Mouse (Mus musculus) neural tube, embryonic 11.5 days (tissue): ENCODE measurements around the gene Magea4. TPM values are rescaled to one million over a fixed set of nuclear protein-coding genes. Genes with fewer than 3 reads are reported as not detected.
A peak's percentile ranks its signal among the peaks of the same experiment; 100 is the strongest.

Experiments used
- ATAC-seq: fragments of 200-750 bp; cut with Nextera tagmentation; 2 replicates; pipeline ENCODE4 v1.8.0; 2017; ENCODE audit warnings: moderate number of reproducible peaks, mild to moderate bottlenecking, moderate TSS enrichment, moderate library complexity; ENCODE audit not compliant: insufficient read depth, low FRiP score, low TSS enrichment
- DNase-seq: peaks from one replicate; pipeline ENCODE4 v3.0.0-alpha.2; 2015; ENCODE audit warnings: low spot score
- H3K27ac ChIP-seq: fragments of 300-500 bp; sonication (generic); 2 replicates; pipeline ENCODE4 v1.5.1; 2014; ENCODE audit warnings: low read depth, mild to moderate bottlenecking, low read length
- H3K27me3 ChIP-seq: fragments of 300-500 bp; sonication (generic); 2 replicates; pipeline ENCODE4 v1.6.1; 2014; ENCODE audit warnings: mild to moderate bottlenecking, low read length, mixed read lengths; ENCODE audit not compliant: control insufficient read depth, insufficient read depth
- H3K36me3 ChIP-seq: fragments of 300-500 bp; sonication (generic); 2 replicates; pipeline ENCODE4 v1.6.1; 2014; ENCODE audit warnings: mild to moderate bottlenecking, low read length, moderate library complexity, mixed read lengths; ENCODE audit not compliant: control insufficient read depth, insufficient read depth
- H3K4me1 ChIP-seq: fragments of 300-500 bp; sonication (generic); 2 replicates; pipeline ENCODE4 v1.6.1; 2014; ENCODE audit warnings: low read length, mixed read lengths; ENCODE audit not compliant: control insufficient read depth, insufficient read depth
- H3K4me2 ChIP-seq: fragments of 300-500 bp; sonication (generic); 2 replicates; pipeline ENCODE4 v1.6.1; 2014; ENCODE audit warnings: low read depth, mild to moderate bottlenecking, moderate library complexity
- H3K4me3 ChIP-seq: fragments of 300-500 bp; sonication (generic); 2 replicates; pipeline ENCODE4 v1.5.1; 2014; ENCODE audit warnings: low read depth, low read length
- H3K9ac ChIP-seq: fragments of 300-500 bp; sonication (generic); 2 replicates; pipeline ENCODE4 v1.6.1; 2014; ENCODE audit warnings: mild to moderate bottlenecking, low read length
- H3K9me3 ChIP-seq: fragments of 300-500 bp; sonication (generic); 2 replicates; pipeline ENCODE4 v1.6.1; 2016; ENCODE audit warnings: low read length; ENCODE audit not compliant: control insufficient read depth
- WGBS: fragments of 180-500 bp; shearing (Covaris S2); extraction: QIAGEN DNeasy Blood & Tissue Kit; methylation state at CpG from one replicate; pipeline ENCODE4 v1.1.7; 2014; 5-methylcytosine and 5-hydroxymethylcytosine counted together
- microRNA counts: library from miRNA; unstranded; fragments of <30 nt; microRNA quantifications from one replicate; lab custom pipeline; 2015
- microRNA-seq: library from miRNA; unstranded; fragments of <30 nt; microRNA quantifications from one replicate; pipeline ENCODE4, GENCODE M21; 2016
- polyA plus RNA-seq: library from polyadenylated mRNA; unstranded; fragments of >200 nt; fragmentation: Nextera tagmentation; extraction: Ambion mirVana; gene quantifications from 2 replicates; pipeline ENCODE4 v1.2.1, GENCODE M21; 2014

Gene Magea4
- polyA plus RNA-seq: not detected in 2 replicates

- no peak for DNase-seq
- no peak within 1 kb of the TSS for H3K27ac ChIP-seq
- H3K4me1 ChIP-seq: no peaks in the 10 kb centered on the region
- no peaks in the 10 kb centered on the region for H3K27me3 ChIP-seq
- WGBS: 92% methylated on average over 2 of the region's 2 CpGs
- no peak within 1 kb of the TSS for H3K4me3 ChIP-seq
- no peaks in the 10 kb centered on the region for H3K9me3 ChIP-seq
- no peak within 1 kb of the TSS for H3K9ac ChIP-seq
- no peaks in the 10 kb centered on the region for H3K36me3 ChIP-seq
- no peak within 1 kb of the TSS for H3K4me2 ChIP-seq
- no peak for ATAC-seq
Measured at GRCm38 (mm10) chrX:72221717-72222116, at the start of gene Magea4. Gene Magea4, plus strand, starts transcription at chrX:72222017.

DNA sequence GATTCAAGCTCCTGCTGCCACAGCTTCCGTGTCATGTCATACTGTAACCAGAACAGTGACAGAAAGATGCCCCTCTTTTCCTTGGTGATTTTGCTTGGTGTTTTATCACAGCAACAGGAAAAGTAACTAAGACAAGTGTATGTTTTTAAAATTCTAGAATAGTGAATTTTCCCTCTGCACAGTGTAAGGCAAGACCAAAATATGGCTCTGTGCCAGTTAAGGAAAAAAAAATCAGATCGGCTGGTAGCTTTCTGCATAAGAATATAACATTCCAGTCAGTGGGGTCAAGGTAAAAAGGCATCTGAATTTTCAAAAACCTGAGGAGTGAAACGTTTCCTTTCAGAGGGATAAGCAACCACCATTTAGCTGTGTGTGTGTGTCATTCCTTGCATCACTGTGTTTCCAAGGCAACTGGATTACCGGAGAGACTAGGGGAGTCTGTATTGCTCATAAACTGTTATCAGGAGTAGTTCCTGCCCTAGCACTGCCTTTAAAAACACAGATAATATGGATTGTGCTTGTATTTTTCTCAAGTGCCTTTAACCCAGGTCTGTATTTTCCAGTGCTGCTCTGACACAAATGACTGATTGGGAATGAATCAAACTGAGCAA is 18.8 kb upstream of the Magea4 start:
- DNase-seq: no peak
- Histone ChIP-seq H3K9ac (no peak overlapping the region), H3K4me3 (no peak overlapping the region), H3K27ac (no peak overlapping the region), H3K27me3 (no peaks in the 10 kb centered on the region), H3K9me3 (no peaks in the 10 kb centered on the region), H3K4me1 (no peaks in the 10 kb centered on the region), H3K36me3 (no peaks in the 10 kb centered on the region), H3K4me2 (no peak overlapping the region)
- no peak for ATAC-seq
- WGBS: 71% methylated on average over 4 of the region's 4 CpGs

DNA sequence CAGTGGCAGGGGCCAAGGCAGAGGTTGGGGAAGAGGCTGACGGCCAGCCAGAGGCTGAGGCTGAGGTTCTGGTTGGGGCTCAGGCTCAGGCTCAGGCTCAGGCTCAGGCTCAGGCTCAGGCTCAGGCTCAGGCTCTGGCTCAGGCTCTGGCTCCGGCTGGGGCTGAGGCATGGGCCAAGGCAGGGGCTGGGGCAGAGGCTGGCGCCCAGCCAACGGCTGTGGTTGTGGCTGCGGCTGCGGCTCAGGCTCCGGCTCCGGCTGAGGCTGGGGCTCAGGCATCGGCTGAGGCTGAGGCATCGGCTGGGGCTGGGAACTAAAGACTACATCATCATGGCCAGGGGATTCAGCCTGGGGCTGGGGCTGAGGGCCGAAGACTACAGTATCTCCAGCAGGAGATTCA is 48.8 kb downstream of the Magea4 start:
- Histone ChIP-seq H3K27ac (no peak overlapping the region), H3K9ac (no peak overlapping the region), H3K27me3 (no peaks in the 10 kb centered on the region), H3K4me3 (no peak overlapping the region), H3K4me2 (no peak overlapping the region), H3K36me3 (no peaks in the 10 kb centered on the region), H3K4me1 (no peaks in the 10 kb centered on the region), H3K9me3 (no peaks in the 10 kb centered on the region)
- no peak for ATAC-seq
- DNase-seq: no peak
- WGBS: 93% methylated on average over 10 of the region's 11 CpGs

MicroRNAs within 50 kb of the gene (microRNA counts, 519-probe panel; counts per million panel counts)
- 171 counts per million, percentile 57 among the panel's probes with 10 or more counts for microRNA mmu-miR-224 (lab: Ali Mortazavi, UCI)
- 171 counts per million, percentile 57 among the panel's probes with 10 or more counts for microRNA mmu-miR-452 (lab: Ali Mortazavi, UCI)

Small RNA genes within 50 kb of the gene (microRNA-seq; reads per million reads assigned to microRNA genes)
- gene Mir224 (72.1 reads per million, percentile 45 among the genes with 10 or more reads in this experiment), gene Mir452 (32.3 reads per million, percentile 33 among the genes with 10 or more reads in this experiment)

Other genes starting within 250 kb of the Magea4 start
- not detected in 2 replicates for gene Fate1, start 249.0 kb upstream of the Magea4 start, polyA plus RNA-seq
- gene Cnga2, start 230.2 kb upstream of the Magea4 start, polyA plus RNA-seq: 0.09 TPM in 1 of 2 replicates, not detected in the other
- gene Gabre, start 52.8 kb downstream of the Magea4 start, polyA plus RNA-seq: 0.59 and 0.64 TPM in 2 replicates
- not detected in 2 replicates for gene Magea10, start 164.8 kb downstream of the Magea4 start, polyA plus RNA-seq